Mouse (Mus musculus): ENCODE measurements at regions not wholly inside any gene's neighbourhood (a gene's known extent, or its start where the extent isn't known, plus 50 kb on each side); places are given as distances from the start of the nearest gene placed in this dataset.
A peak's percentile ranks its signal among the peaks of the same experiment; 100 is the strongest.

GRCm38 (mm10) chr15:15443271-15443670 is 1285.3 kb upstream of the Cdh9 start:
- no peak overlapping the region for H3K4me2 ChIP-seq (ENCODE audit: low read length)
- no peaks in the 10 kb centered on the region for H3K9me3 ChIP-seq (ENCODE audit: control insufficient read depth, low read length)
- no peaks in the 10 kb centered on the region for H3K27me3 ChIP-seq (replicated peaks; ENCODE audit: control insufficient read depth, insufficient read depth, low read length)
- 94% methylated on average over 15 of the region's 15 CpGs for WGBS
- no peak for ATAC-seq
- H3K4me3 ChIP-seq (replicated peaks; ENCODE audit: low read length) = no peak overlapping the region
- H3K4me1 ChIP-seq (replicated peaks; ENCODE audit: control insufficient read depth, insufficient read depth, low read length) = no peaks in the 10 kb centered on the region
- no peaks in the 10 kb centered on the region for H3K36me3 ChIP-seq (ENCODE audit: control insufficient read depth, insufficient read depth)
- H3K27ac ChIP-seq (ENCODE audit: low read length) = no peak overlapping the region
- no peak overlapping the region for H3K9ac ChIP-seq (replicated peaks; ENCODE audit: low read depth, low read length)

DNA sequence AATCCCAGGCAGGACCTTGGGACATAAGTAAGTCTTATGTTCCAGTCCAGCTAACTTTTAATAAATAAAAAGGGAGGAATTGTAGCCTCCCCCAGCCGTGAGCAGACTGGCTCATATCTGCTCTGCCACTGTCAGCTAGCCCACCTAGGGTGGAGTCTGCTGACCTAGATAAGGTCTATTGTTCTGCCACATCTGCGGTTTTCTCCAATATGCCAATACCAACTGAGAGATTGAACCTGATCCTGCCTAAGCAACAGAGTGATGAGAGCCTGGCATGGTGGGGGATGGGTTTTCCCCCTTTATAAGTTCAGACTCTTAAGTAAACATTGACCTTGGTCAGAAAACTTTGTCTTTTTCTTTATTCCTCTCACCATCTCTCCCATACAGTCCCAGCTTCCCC is 1250.9 kb upstream of the Cdh9 start:
- ATAC-seq = no peak
- Histone ChIP-seq H3K36me3 (ENCODE audit: control insufficient read depth, insufficient read depth) (no peaks in the 10 kb centered on the region), H3K4me1 (replicated peaks; ENCODE audit: control insufficient read depth, insufficient read depth, low read length) (no peaks in the 10 kb centered on the region), H3K27me3 (replicated peaks; ENCODE audit: control insufficient read depth, insufficient read depth, low read length) (no peaks in the 10 kb centered on the region), H3K9ac (replicated peaks; ENCODE audit: low read depth, low read length) (no peak overlapping the region), H3K9me3 (ENCODE audit: control insufficient read depth, low read length) (no peaks in the 10 kb centered on the region), H3K4me3 (replicated peaks; ENCODE audit: low read length) (no peak overlapping the region), H3K4me2 (ENCODE audit: low read length) (no peak overlapping the region), H3K27ac (ENCODE audit: low read length) (no peak overlapping the region)
- 76% methylated on average over 2 of the region's 2 CpGs for WGBS

DNA sequence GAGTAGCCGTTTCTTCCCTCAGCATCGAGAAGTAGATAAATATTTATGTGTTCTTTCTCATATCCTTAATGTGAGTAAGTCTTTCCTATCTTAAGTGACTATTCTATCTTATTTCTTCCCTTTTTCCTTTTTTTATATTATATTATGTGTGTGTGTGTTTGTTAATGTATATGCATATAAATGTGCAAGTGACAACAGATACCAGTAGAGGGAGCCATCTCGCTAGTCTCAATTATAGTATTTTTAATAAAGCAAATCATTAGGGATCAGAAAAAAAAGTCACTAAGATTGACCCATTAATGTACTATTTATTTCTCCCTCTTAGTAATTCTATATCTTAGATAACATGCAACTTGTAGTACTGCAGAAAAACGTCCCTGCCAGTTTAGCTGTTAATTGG is 1228.3 kb upstream of the Cdh9 start:
- no peak for ATAC-seq
- WGBS = 93% methylated on average over 4 of the region's 4 CpGs
- Histone ChIP-seq H3K27me3 (replicated peaks; ENCODE audit: control insufficient read depth, insufficient read depth, low read length) (no peaks in the 10 kb centered on the region), H3K27ac (ENCODE audit: low read length) (no peak overlapping the region), H3K9me3 (ENCODE audit: control insufficient read depth, low read length) (no peaks in the 10 kb centered on the region), H3K4me1 (replicated peaks; ENCODE audit: control insufficient read depth, insufficient read depth, low read length) (no peaks in the 10 kb centered on the region), H3K4me2 (ENCODE audit: low read length) (no peak overlapping the region), H3K9ac (replicated peaks; ENCODE audit: low read depth, low read length) (no peak overlapping the region), H3K4me3 (replicated peaks; ENCODE audit: low read length) (no peak overlapping the region), H3K36me3 (ENCODE audit: control insufficient read depth, insufficient read depth) (no peaks in the 10 kb centered on the region)

DNA sequence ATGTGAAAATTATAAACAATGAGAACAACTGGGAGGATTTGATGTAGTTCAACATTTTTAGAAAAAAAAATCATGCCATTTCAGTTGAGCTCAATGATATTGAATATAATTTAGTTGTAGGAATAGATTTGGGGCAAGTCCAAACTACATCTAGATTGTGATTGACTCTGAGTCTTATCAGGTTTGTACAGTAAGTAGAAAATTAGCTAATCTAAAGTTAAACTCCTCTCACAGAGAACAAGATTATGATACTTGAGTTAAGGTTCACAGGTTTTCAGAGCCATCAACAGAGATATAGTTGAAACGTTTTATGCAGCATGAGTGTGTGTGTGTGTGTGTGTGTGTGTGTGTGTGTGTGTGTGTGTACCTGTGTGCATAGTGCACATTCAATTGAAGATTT is 1189.6 kb upstream of the Cdh9 start:
- ATAC-seq = no peak
- Histone ChIP-seq H3K4me3 (replicated peaks; ENCODE audit: low read length) (no peak overlapping the region), H3K9ac (replicated peaks; ENCODE audit: low read depth, low read length) (no peak overlapping the region), H3K36me3 (ENCODE audit: control insufficient read depth, insufficient read depth) (no peaks in the 10 kb centered on the region), H3K9me3 (ENCODE audit: control insufficient read depth, low read length) (no peaks in the 10 kb centered on the region), H3K27ac (ENCODE audit: low read length) (no peak overlapping the region), H3K27me3 (replicated peaks; ENCODE audit: control insufficient read depth, insufficient read depth, low read length) (no peaks in the 10 kb centered on the region), H3K4me2 (ENCODE audit: low read length) (no peak overlapping the region), H3K4me1 (replicated peaks; ENCODE audit: control insufficient read depth, insufficient read depth, low read length) (no peaks in the 10 kb centered on the region)
- 97% methylated on average over 1 of the region's 1 CpGs for WGBS

DNA sequence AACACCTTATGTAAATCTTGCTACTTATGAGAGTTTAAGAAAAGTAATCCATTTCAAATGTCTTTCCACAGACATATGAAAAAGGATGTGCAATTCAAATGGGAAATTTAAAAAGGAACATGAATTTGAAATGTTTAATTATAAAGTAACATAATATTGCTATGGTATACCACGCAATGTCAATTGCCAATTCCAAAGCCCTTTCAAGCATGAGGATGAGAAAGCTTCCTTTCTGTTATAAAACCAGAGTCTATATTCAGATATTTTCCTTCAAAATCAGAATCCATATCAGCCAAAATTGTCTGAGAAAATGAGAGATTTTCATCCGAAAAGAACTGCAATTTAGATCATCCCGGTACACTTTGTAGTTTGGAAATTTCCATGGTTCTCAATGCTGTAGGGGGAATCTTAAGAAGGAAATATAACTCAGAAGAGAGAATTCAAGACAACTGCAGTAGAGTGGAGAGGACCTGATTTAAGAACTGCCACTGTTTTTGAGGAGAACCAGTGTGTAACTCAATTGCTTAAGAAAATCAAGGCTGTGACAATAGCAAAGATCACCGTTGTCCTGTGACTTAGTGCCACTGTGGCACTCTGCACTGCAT is 1169.3 kb upstream of the Cdh9 start:
- Histone ChIP-seq H3K4me1 (replicated peaks; ENCODE audit: control insufficient read depth, insufficient read depth, low read length) (no peaks in the 10 kb centered on the region), H3K36me3 (ENCODE audit: control insufficient read depth, insufficient read depth) (no peaks in the 10 kb centered on the region), H3K27me3 (replicated peaks; ENCODE audit: control insufficient read depth, insufficient read depth, low read length) (no peaks in the 10 kb centered on the region), H3K9ac (replicated peaks; ENCODE audit: low read depth, low read length) (no peak overlapping the region), H3K4me2 (ENCODE audit: low read length) (no peak overlapping the region), H3K4me3 (replicated peaks; ENCODE audit: low read length) (no peak overlapping the region), H3K9me3 (ENCODE audit: control insufficient read depth, low read length) (no peaks in the 10 kb centered on the region), H3K27ac (ENCODE audit: low read length) (no peak overlapping the region)
- WGBS = 93% methylated on average over 4 of the region's 4 CpGs
- ATAC-seq = no peak

- no peak for ATAC-seq
- H3K4me1 ChIP-seq (replicated peaks; ENCODE audit: control insufficient read depth, insufficient read depth, low read length) = no peaks in the 10 kb centered on the region
- H3K4me2 ChIP-seq (ENCODE audit: low read length) = no peak overlapping the region
- no peaks in the 10 kb centered on the region for H3K27me3 ChIP-seq (replicated peaks; ENCODE audit: control insufficient read depth, insufficient read depth, low read length)
- H3K9me3 ChIP-seq (ENCODE audit: control insufficient read depth, low read length) = no peaks in the 10 kb centered on the region
- WGBS = 91% methylated on average over 2 of the region's 2 CpGs
- no peak overlapping the region for H3K27ac ChIP-seq (ENCODE audit: low read length)
- H3K4me3 ChIP-seq (replicated peaks; ENCODE audit: low read length) = no peak overlapping the region
- H3K36me3 ChIP-seq (ENCODE audit: control insufficient read depth, insufficient read depth) = no peaks in the 10 kb centered on the region
- no peak overlapping the region for H3K9ac ChIP-seq (replicated peaks; ENCODE audit: low read depth, low read length)
Observed at GRCm38 (mm10) chr15:15582300-15582880, 1146.2 kb upstream of the Cdh9 start.

DNA sequence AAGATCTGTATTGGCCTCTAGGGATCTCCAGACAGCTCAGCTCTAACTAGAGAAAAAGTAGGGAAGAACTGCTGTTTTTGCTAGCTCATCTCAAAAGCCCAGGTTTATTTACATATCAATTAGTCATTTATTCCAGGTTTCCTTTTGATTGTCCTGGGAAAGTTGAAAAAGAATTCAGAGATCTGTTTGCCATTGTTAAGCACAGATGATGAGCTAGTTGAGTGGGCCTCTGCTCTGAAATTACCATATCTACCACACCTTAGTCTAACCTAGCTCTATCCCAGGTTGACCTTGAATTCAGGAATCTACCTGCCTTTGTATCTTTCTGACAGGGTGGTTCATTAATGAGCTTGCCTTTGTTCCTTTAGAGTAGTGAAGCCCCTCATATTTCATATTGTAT is 1110.6 kb upstream of the Cdh9 start:
- Histone ChIP-seq H3K36me3 (ENCODE audit: control insufficient read depth, insufficient read depth) (no peaks in the 10 kb centered on the region), H3K9ac (replicated peaks; ENCODE audit: low read depth, low read length) (no peak overlapping the region), H3K4me2 (ENCODE audit: low read length) (no peak overlapping the region), H3K4me3 (replicated peaks; ENCODE audit: low read length) (no peak overlapping the region), H3K27ac (ENCODE audit: low read length) (no peak overlapping the region), H3K4me1 (replicated peaks; ENCODE audit: control insufficient read depth, insufficient read depth, low read length) (no peaks in the 10 kb centered on the region), H3K9me3 (ENCODE audit: control insufficient read depth, low read length) (no peaks in the 10 kb centered on the region), H3K27me3 (replicated peaks; ENCODE audit: control insufficient read depth, insufficient read depth, low read length) (no peaks in the 10 kb centered on the region)
- ATAC-seq = no peak

- Histone ChIP-seq H3K4me3 (replicated peaks; ENCODE audit: low read length) (no peak overlapping the region), H3K9ac (replicated peaks; ENCODE audit: low read depth, low read length) (no peak overlapping the region), H3K36me3 (ENCODE audit: control insufficient read depth, insufficient read depth) (no peaks in the 10 kb centered on the region), H3K4me1 (replicated peaks; ENCODE audit: control insufficient read depth, insufficient read depth, low read length) (no peaks in the 10 kb centered on the region), H3K27ac (ENCODE audit: low read length) (no peak overlapping the region), H3K9me3 (ENCODE audit: control insufficient read depth, low read length) (no peaks in the 10 kb centered on the region), H3K4me2 (ENCODE audit: low read length) (no peak overlapping the region), H3K27me3 (replicated peaks; ENCODE audit: control insufficient read depth, insufficient read depth, low read length) (no peaks in the 10 kb centered on the region)
- peak; percentile 85 for ATAC-seq
- 70% methylated on average over 2 of the region's 2 CpGs for WGBS
Observed at GRCm38 (mm10) chr15:15629304-15629703, 1099.3 kb upstream of the Cdh9 start.

DNA sequence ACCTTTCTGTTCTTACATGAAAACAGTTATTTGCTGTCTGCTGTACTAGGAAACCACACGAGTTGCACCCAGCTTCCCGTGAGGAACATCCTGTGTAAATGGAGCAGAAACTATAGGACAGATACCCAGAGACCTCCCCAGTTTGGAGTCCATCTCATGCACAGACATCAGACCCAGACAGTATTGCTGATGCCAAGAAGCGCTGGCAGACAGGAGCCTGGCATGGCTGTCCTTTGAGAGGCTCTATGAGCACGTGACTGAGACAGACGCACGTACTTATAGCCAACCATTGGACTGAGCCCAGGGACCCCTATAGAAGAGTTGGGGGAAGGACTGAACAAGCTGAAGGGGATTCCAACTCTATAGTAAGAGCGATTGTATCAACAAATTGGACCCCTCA is 1098.3 kb upstream of the Cdh9 start:
- H3K9me3 ChIP-seq (ENCODE audit: control insufficient read depth, low read length) = no peaks in the 10 kb centered on the region
- no peak overlapping the region for H3K4me3 ChIP-seq (replicated peaks; ENCODE audit: low read length)
- H3K4me2 ChIP-seq (ENCODE audit: low read length) = no peak overlapping the region
- ATAC-seq = peak; percentile 26; the same call in 1 of the 2 replicates
- H3K36me3 ChIP-seq (ENCODE audit: control insufficient read depth, insufficient read depth) = no peaks in the 10 kb centered on the region
- no peak overlapping the region for H3K27ac ChIP-seq (ENCODE audit: low read length)
- H3K9ac ChIP-seq (replicated peaks; ENCODE audit: low read depth, low read length) = no peak overlapping the region
- no peaks in the 10 kb centered on the region for H3K27me3 ChIP-seq (replicated peaks; ENCODE audit: control insufficient read depth, insufficient read depth, low read length)
- WGBS = 76% methylated on average over 7 of the region's 7 CpGs
- H3K4me1 ChIP-seq (replicated peaks; ENCODE audit: control insufficient read depth, insufficient read depth, low read length) = no peaks in the 10 kb centered on the region

- H3K36me3 ChIP-seq (ENCODE audit: control insufficient read depth, insufficient read depth) = no peaks in the 10 kb centered on the region
- no peaks in the 10 kb centered on the region for H3K27me3 ChIP-seq (replicated peaks; ENCODE audit: control insufficient read depth, insufficient read depth, low read length)
- 48% methylated on average over 2 of the region's 2 CpGs for WGBS
- no peak overlapping the region for H3K4me3 ChIP-seq (replicated peaks; ENCODE audit: low read length)
- H3K4me2 ChIP-seq (ENCODE audit: low read length) = no peak overlapping the region
- no peaks in the 10 kb centered on the region for H3K9me3 ChIP-seq (ENCODE audit: control insufficient read depth, low read length)
- peak; percentile 52; the same call in 1 of the 2 replicates for ATAC-seq
- no peak overlapping the region for H3K27ac ChIP-seq (ENCODE audit: low read length)
- H3K4me1 ChIP-seq (replicated peaks; ENCODE audit: control insufficient read depth, insufficient read depth, low read length) = no peaks in the 10 kb centered on the region
- H3K9ac ChIP-seq (replicated peaks; ENCODE audit: low read depth, low read length) = no peak overlapping the region
Observed at GRCm38 (mm10) chr15:15637130-15637529, 1091.4 kb upstream of the Cdh9 start.
